Mouse (Mus musculus) neural tube, embryonic 13.5 days (tissue): Measurements from ENCODE around the gene 4931423N10Rik. TPM values are rescaled to one million over a fixed set of nuclear protein-coding genes. Genes with fewer than 3 reads are reported as not detected.

Experiments
- polyA plus RNA-seq: library from polyadenylated mRNA; unstranded; fragments of >200 nt; fragmentation: Nextera tagmentation; extraction: Ambion mirVana; gene quantifications from 2 replicates; pipeline ENCODE4 v1.2.1, GENCODE M21; 2015

The 4931423N10Rik gene
- polyA plus RNA-seq, 1 experiment from 2014 or later: not detected

Other genes with a start within 250 kb of the 4931423N10Rik start
- 53.8 and 56.4 TPM in 2 replicates for gene Abi1, start 167.2 kb upstream of the 4931423N10Rik start, polyA plus RNA-seq
- gene Acbd5, start 139.3 kb upstream of the 4931423N10Rik start, polyA plus RNA-seq: 78.0 and 81.1 TPM in 2 replicates
- 2.2 and 2.6 TPM in 2 replicates for gene Mastl, start 51.5 kb upstream of the 4931423N10Rik start, polyA plus RNA-seq
- 66.7 and 76.3 TPM in 2 replicates for gene Yme1l1, start 51.1 kb upstream of the 4931423N10Rik start, polyA plus RNA-seq
- 2.6 and 3.4 TPM in 2 replicates for gene Nxph2, start 113.8 kb downstream of the 4931423N10Rik start, polyA plus RNA-seq